Mouse (Mus musculus) CH12.LX (cell line): Measurements from ENCODE around the gene Ftcd. TPM values are rescaled to one million over a fixed set of nuclear protein-coding genes. Genes with fewer than 3 reads are reported as not detected.

Experiments
- DNase-seq: peaks from one replicate; pipeline ENCODE4 v3.0.0-alpha.2; 2013; ENCODE audit errors: extremely low read depth
- H3K27ac ChIP-seq: 2 replicates; pipeline ENCODE4 v1.5.1; 2012; ENCODE audit warnings: low read depth, mild to moderate bottlenecking, control low read depth, moderate library complexity; ENCODE audit not compliant: insufficient read depth
- H3K27me3 ChIP-seq: replicated peaks from 2 replicates; pipeline ENCODE3; 2012; ENCODE audit warnings: inconsistent platforms
- H3K36me3 ChIP-seq, 2 experiments: replicated peaks in 1 of 2; 2 replicates each; pipeline versions ENCODE3 to v1.6.1; 2012; ENCODE audit warnings: inconsistent platforms in 1 of 2, low read length in 1 of 2, mild to moderate bottlenecking in 1 of 2, mixed read lengths in 1 of 2, moderate library complexity in 1 of 2; ENCODE audit not compliant: control insufficient read depth in 1 of 2, insufficient read depth in 1 of 2
- H3K4me1 ChIP-seq, 2 experiments: 2 replicates each; pipeline ENCODE4 v1.6.1; 2012; ENCODE audit warnings: inconsistent platforms in 1 of 2, moderate library complexity in 1 of 2; ENCODE audit not compliant: insufficient read depth in 2 of 2, control insufficient read depth in 1 of 2
- H3K4me2 ChIP-seq: 2 replicates; pipeline ENCODE4 v1.6.1; 2012; ENCODE audit warnings: low read depth, mild to moderate bottlenecking, control low read depth; ENCODE audit not compliant: poor library complexity, insufficient read depth, severe bottlenecking
- H3K4me3 ChIP-seq, 3 experiments: fragments of 150-350 bp in 1 of 3; sonication (generic) in 1 of 3; replicated peaks in 1 of 3; 2 replicates each; pipeline versions ENCODE3 to v1.5.1; 2011 to 2012; ENCODE audit warnings: low read depth in 2 of 3, low read length in 2 of 3, mild to moderate bottlenecking in 2 of 3, moderate library complexity in 2 of 3, control low read depth in 1 of 3, improper control_type of control experiment in 1 of 3, inconsistent platforms in 1 of 3, mixed read lengths in 1 of 3; ENCODE audit not compliant: poor library complexity in 1 of 3
- H3K79me2 ChIP-seq: replicated peaks from 2 replicates; pipeline ENCODE4 v1.6.1; 2012; ENCODE audit warnings: mild to moderate bottlenecking, moderate library complexity; ENCODE audit not compliant: control insufficient read depth, poor library complexity, insufficient read depth, severe bottlenecking; ENCODE audit errors: extremely low read depth
- H3K9ac ChIP-seq: 2 replicates; pipeline ENCODE4 v1.6.1; 2012; ENCODE audit warnings: low read depth, mild to moderate bottlenecking, control low read depth, moderate library complexity; ENCODE audit not compliant: insufficient read depth
- H3K9me3 ChIP-seq: replicated peaks from 2 replicates; pipeline ENCODE3; 2012; ENCODE audit warnings: low read length, inconsistent platforms, mixed read lengths
- CHD1 ChIP-seq: IDR thresholded peaks from 2 replicates; pipeline ENCODE4 v1.6.1; 2012; ENCODE audit warnings: low read depth, low read length, improper control_type of control experiment, inconsistent platforms
- CHD2 ChIP-seq: IDR thresholded peaks from 2 replicates; pipeline ENCODE4 v1.6.1; 2011; ENCODE audit warnings: low read length, improper control_type of control experiment
- CTCF ChIP-seq, 2 experiments: IDR thresholded peaks in 1 of 2; conservative IDR thresholded peaks in 1 of 2; 2 replicates each; pipeline ENCODE4 v1.5.1; 2011 to 2012; ENCODE audit warnings: low read depth in 2 of 2, low read length in 2 of 2, improper control_type of control experiment in 1 of 2, inconsistent platforms in 1 of 2, mild to moderate bottlenecking in 1 of 2, moderate library complexity in 1 of 2
- E2F4 ChIP-seq: IDR thresholded peaks from 2 replicates; pipeline ENCODE4 v1.6.1; 2011; ENCODE audit warnings: low read depth, low read length, improper control_type of control experiment; ENCODE audit not compliant: insufficient replicate concordance
- ELF1 ChIP-seq: IDR thresholded peaks from 2 replicates; pipeline ENCODE4 v1.6.1; 2014; ENCODE audit warnings: low read depth, mild to moderate bottlenecking, inconsistent platforms, low read length, improper control_type of control experiment
- GABPA ChIP-seq: IDR thresholded peaks from 2 replicates; pipeline ENCODE4 v1.6.1; 2012; ENCODE audit warnings: low read depth, low read length, improper control_type of control experiment, inconsistent platforms; ENCODE audit not compliant: insufficient replicate concordance
- HCFC1 ChIP-seq: IDR thresholded peaks from 2 replicates; pipeline ENCODE4 v1.6.1; 2012; ENCODE audit warnings: low read depth, mild to moderate bottlenecking, inconsistent platforms, low read length, improper control_type of control experiment
- IRF4 ChIP-seq: IDR thresholded peaks from 2 replicates; pipeline ENCODE4 v1.6.1; 2014; ENCODE audit warnings: low read depth, mild to moderate bottlenecking, inconsistent platforms, low read length, improper control_type of control experiment
- JUN ChIP-seq: IDR thresholded peaks from 2 replicates; pipeline ENCODE4 v1.6.1; 2011; ENCODE audit warnings: low read depth, mild to moderate bottlenecking, low read length, improper control_type of control experiment, moderate library complexity; ENCODE audit not compliant: insufficient read depth
- KAT2A ChIP-seq: IDR thresholded peaks from 2 replicates; pipeline ENCODE4 v1.6.1; 2012; ENCODE audit warnings: low read length, improper control_type of control experiment, inconsistent platforms; ENCODE audit not compliant: insufficient replicate concordance
- MAFK ChIP-seq: IDR thresholded peaks from 2 replicates; pipeline ENCODE4 v1.6.1; 2011; ENCODE audit warnings: low read length, improper control_type of control experiment; ENCODE audit not compliant: insufficient replicate concordance
- MAX ChIP-seq: IDR thresholded peaks from 2 replicates; pipeline ENCODE4 v1.6.1; 2011; ENCODE audit warnings: low read length, improper control_type of control experiment
- MAZ ChIP-seq: IDR thresholded peaks from 2 replicates; pipeline ENCODE4 v1.6.1; 2012; ENCODE audit warnings: low read depth, mild to moderate bottlenecking, inconsistent platforms, low read length, improper control_type of control experiment, moderate library complexity
- MEF2A ChIP-seq: IDR thresholded peaks from 2 replicates; pipeline ENCODE4 v1.6.1; 2014; ENCODE audit warnings: low read depth, mild to moderate bottlenecking, inconsistent platforms, low read length, improper control_type of control experiment, borderline replicate concordance
- MXI1 ChIP-seq: IDR thresholded peaks from 2 replicates; pipeline ENCODE4 v1.6.1; 2011; ENCODE audit warnings: mild to moderate bottlenecking, low read depth, low read length, improper control_type of control experiment
- MYC ChIP-seq: IDR thresholded peaks from 2 replicates; pipeline ENCODE4 v1.6.1; 2011; ENCODE audit warnings: low read depth, mild to moderate bottlenecking, improper control_type of control experiment, low read length
- NELFE ChIP-seq: IDR thresholded peaks from 2 replicates; pipeline ENCODE4 v1.6.1; 2011; ENCODE audit warnings: low read depth, low read length, improper control_type of control experiment
- NRF1 ChIP-seq: IDR thresholded peaks from 2 replicates; pipeline ENCODE4 v1.6.1; 2014; ENCODE audit warnings: low read depth, mild to moderate bottlenecking, inconsistent platforms, low read length, improper control_type of control experiment, moderate library complexity
- PAX5 ChIP-seq: IDR thresholded peaks from 2 replicates; pipeline ENCODE4 v1.6.1; 2012; ENCODE audit warnings: low read length, inconsistent platforms, mixed read lengths
- POLR2AphosphoS2 ChIP-seq: IDR thresholded peaks from 2 replicates; pipeline ENCODE4 v1.6.1; 2011; ENCODE audit warnings: low read depth, low read length, improper control_type of control experiment
- RAD21 ChIP-seq: IDR thresholded peaks from 2 replicates; pipeline ENCODE4 v1.6.1; 2011; ENCODE audit warnings: low read depth, mild to moderate bottlenecking, low read length, improper control_type of control experiment, moderate library complexity
- SIN3A ChIP-seq: IDR thresholded peaks from 2 replicates; pipeline ENCODE4 v1.6.1; 2012; ENCODE audit warnings: low read length, improper control_type of control experiment, inconsistent platforms
- TCF12 ChIP-seq: IDR thresholded peaks from 2 replicates; pipeline ENCODE4 v1.6.1; 2014; ENCODE audit warnings: low read depth, mild to moderate bottlenecking, inconsistent platforms, low read length, improper control_type of control experiment
- USF1 ChIP-seq: IDR thresholded peaks from 2 replicates; pipeline ENCODE4 v1.6.1; 2014; ENCODE audit warnings: low read depth, mild to moderate bottlenecking, inconsistent platforms, low read length, improper control_type of control experiment
- USF2 ChIP-seq: conservative IDR thresholded peaks from 2 replicates; pipeline ENCODE4 v1.6.1; 2011; ENCODE audit warnings: low read depth, low read length, improper control_type of control experiment
- ZC3H11A ChIP-seq: IDR thresholded peaks from 2 replicates; pipeline ENCODE4 v1.6.1; 2012; ENCODE audit warnings: low read depth, mild to moderate bottlenecking, inconsistent platforms, low read length, improper control_type of control experiment
- ZMIZ1 ChIP-seq: IDR thresholded peaks from 2 replicates; pipeline ENCODE4 v1.6.1; 2012; ENCODE audit warnings: low read depth, mild to moderate bottlenecking, inconsistent platforms, low read length, improper control_type of control experiment
- ZNF384 ChIP-seq: IDR thresholded peaks from 2 replicates; pipeline ENCODE4 v1.6.1; 2012; ENCODE audit warnings: low read depth, low read length, improper control_type of control experiment, inconsistent platforms
- dilution Hi-C: fragments of 300-500 bp; cut with MboI; formaldehyde crosslinking; loops from 2 replicates; pipeline ENCODE4 v1.14.3; 2020; ENCODE audit warnings: low sequenced_read_pairs; ENCODE audit not compliant: extremely low pct_unique_long_range_greater_than_20kb, extremely low pct_ligation_motif_present
- in situ Hi-C: fragments of 300-500 bp; cut with MboI; formaldehyde crosslinking; loops from 3 replicates; pipeline ENCODE4 v1.14.3; 2019; ENCODE audit warnings: low sequenced_read_pairs, low pct_ligation_motif_present, low pct_unique_long_range_greater_than_20kb, mixed read lengths
- polyA plus RNA-seq: library from polyadenylated mRNA; unstranded; fragments of >175 nt; gene quantifications from 2 replicates; pipeline ENCODE4 v1.2.1, GENCODE M21; 2012; ENCODE audit warnings: low read depth; ENCODE audit not compliant: insufficient read length
- total RNA-seq, 2 experiments: library from RNA; depleted of rRNA; stranded (reverse); fragments of 300-350 nt in 1 of 2; fragments of >200 nt in 1 of 2; gene quantifications; 2 replicates each; pipeline ENCODE4 v1.2.3; 2012 to 2014

Gene Ftcd
- total and polyA plus RNA-seq, 3 experiments = not detected

- Histone ChIP-seq H3K9ac (no peak overlapping the region), H3K4me3 (no peak overlapping the region), H3K27me3 (peaks cover 81% of the 10 kb centered on the region), H3K9me3 (no peaks in the 10 kb centered on the region), H3K27ac (no peak overlapping the region), H3K4me2 (no peak overlapping the region), H3K36me3 (no peaks in the 10 kb centered on the region), H3K79me2 (no peaks in the 10 kb centered on the region), H3K4me1 (no peaks in the 10 kb centered on the region)
- TF ChIP-seq ZMIZ1 (no peak), IRF4 (no peak), MEF2A (no peak), TCF12 (no peak), NRF1 (no peak), E2F4 (no peak), PAX5 (no peak), MAFK (no peak), MAX (no peak), ZNF384 (no peak), KAT2A (no peak), HCFC1 (no peak), RAD21 (no peak), ELF1 (no peak), JUN (no peak), USF2 (no peak), GABPA (no peak), CHD2 (no peak), CHD1 (no peak)
- no peak for DNase-seq
- dilution Hi-C loops (no loop called here), in situ Hi-C loops (no loop called here)
These were observed 57.2 kb downstream of the Ftcd start for GRCm38 (mm10) chr10:76632630-76633029.

DNA sequence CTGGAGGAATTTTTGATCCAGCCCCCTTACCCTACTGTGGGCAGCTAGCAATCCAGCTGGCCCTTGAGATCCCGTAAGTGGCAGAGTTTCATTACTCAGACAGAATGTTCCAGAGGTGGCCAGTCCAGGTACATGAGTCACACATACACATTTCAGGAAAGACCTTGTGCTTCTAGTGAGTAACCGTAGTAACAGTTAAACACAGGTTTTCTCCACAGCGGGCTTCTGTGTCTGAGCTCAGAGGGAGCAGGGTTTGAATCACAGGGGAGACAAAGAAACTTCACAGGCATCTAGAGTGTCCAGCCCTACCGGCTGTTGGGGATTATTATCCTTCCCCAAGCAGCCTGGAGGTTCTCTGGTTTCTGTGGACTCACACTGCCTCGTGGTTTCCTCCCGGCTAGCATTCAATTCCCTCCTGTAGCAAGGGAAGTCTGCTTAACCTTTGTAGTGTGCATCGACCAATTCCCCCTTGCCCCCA, 58.7 kb downstream of the Ftcd start:
- dilution Hi-C loops (no loop called here), in situ Hi-C loops (no loop called here)
- H3K27ac ChIP-seq = no peak overlapping the region
- no peaks in the 10 kb centered on the region for H3K9me3 ChIP-seq
- TF ChIP-seq ZMIZ1 (no peak), PAX5 (no peak), RAD21 (no peak), IRF4 (no peak), USF1 (no peak), SIN3A (no peak), POLR2AphosphoS2 (no peak), CTCF (conservative IDR thresholded peaks at IDR 0.05 in 1 of 2, IDR thresholded peaks at IDR 0.05 in 1 of 2; ENCODE audit: low read depth in 2 of 2, low read length in 2 of 2) (no peak), CHD1 (no peak), NELFE (no peak), MYC (no peak), MXI1 (no peak), ZC3H11A (no peak), USF2 (no peak), CHD2 (no peak), MAZ (no peak), ZNF384 (no peak), GABPA (no peak)
- no peaks in the 10 kb centered on the region for H3K36me3 ChIP-seq
- no peak for DNase-seq
- H3K27me3 ChIP-seq = peaks cover 78% of the 10 kb centered on the region
- H3K4me1 ChIP-seq = no peaks in the 10 kb centered on the region
- H3K9ac ChIP-seq = no peak overlapping the region
- H3K4me2 ChIP-seq = no peak overlapping the region
- no peaks in the 10 kb centered on the region for H3K79me2 ChIP-seq
- no peak overlapping the region for H3K4me3 ChIP-seq
